Mouse (Mus musculus) limb, embryonic 12.5 days (tissue): ENCODE measurements at regions not wholly inside any gene's neighbourhood (a gene's known extent, or its start where the extent isn't known, plus 50 kb on each side); places are given as distances from the start of the nearest gene placed in this dataset.

Source experiments
- ATAC-seq: fragments of 200-750 bp; cut with Nextera tagmentation; 2 replicates; pipeline ENCODE4 v1.8.0; 2017; ENCODE audit warnings: low read depth, moderate TSS enrichment; ENCODE audit not compliant: insufficient number of reproducible peaks, insufficient read depth, low FRiP score, low TSS enrichment
- H3K27ac ChIP-seq: fragments of 300-500 bp; sonication (generic); 2 replicates; pipeline ENCODE4 v1.5.1; 2016; ENCODE audit warnings: mild to moderate bottlenecking, moderate library complexity
- H3K27me3 ChIP-seq: fragments of 300-500 bp; sonication (generic); 2 replicates; pipeline ENCODE4 v1.6.1; 2016; ENCODE audit warnings: mild to moderate bottlenecking, moderate library complexity
- H3K36me3 ChIP-seq: fragments of 300-500 bp; sonication (generic); 2 replicates; pipeline ENCODE4 v1.6.1; 2016; ENCODE audit warnings: mild to moderate bottlenecking, moderate library complexity
- H3K4me1 ChIP-seq: fragments of 300-500 bp; sonication (generic); replicated peaks from 2 replicates; pipeline ENCODE4 v1.6.1; 2016
- H3K4me2 ChIP-seq: fragments of 300-500 bp; sonication (generic); 2 replicates; pipeline ENCODE4 v1.6.1; 2016; ENCODE audit warnings: mild to moderate bottlenecking, moderate library complexity
- H3K4me3 ChIP-seq: fragments of 300-500 bp; sonication (generic); replicated peaks from 2 replicates; pipeline ENCODE4 v1.5.1; 2016; ENCODE audit warnings: mild to moderate bottlenecking
- H3K9ac ChIP-seq: fragments of 300-500 bp; sonication (generic); replicated peaks from 2 replicates; pipeline ENCODE4 v1.6.1; 2016; ENCODE audit warnings: mild to moderate bottlenecking, moderate library complexity
- H3K9me3 ChIP-seq: fragments of 300-500 bp; sonication (generic); 2 replicates; pipeline ENCODE4 v1.6.1; 2016; ENCODE audit warnings: mild to moderate bottlenecking, moderate library complexity
- WGBS: fragments of 180-500 bp; shearing (Covaris S2); methylation state at CpG from one replicate; pipeline ENCODE4 v1.1.7; 2016; 5-methylcytosine and 5-hydroxymethylcytosine counted together

- whole genome bisulfite sequencing: 69% methylated on average over 7 of the region's 7 CpGs
- Histone ChIP-seq H3K27me3 (no peaks in the 10 kb centered on the region), H3K9ac (no peak overlapping the region), H3K4me3 (no peak overlapping the region), H3K36me3 (no peaks in the 10 kb centered on the region), H3K9me3 (no peaks in the 10 kb centered on the region), H3K27ac (peak overlapping the region; percentile 75), H3K4me1 (peaks cover 64% of the 10 kb centered on the region), H3K4me2 (no peak overlapping the region)
- no peak for ATAC-seq
Observed at GRCm38 (mm10) chr12:79902761-79903160, 210.1 kb downstream of the Zfp36l1 start.

- WGBS: 68% methylated on average over 7 of the region's 7 CpGs
- no peaks in the 10 kb centered on the region for H3K9me3 ChIP-seq
- no peak overlapping the region for H3K4me3 ChIP-seq
- no peaks in the 10 kb centered on the region for H3K27me3 ChIP-seq
- H3K4me2 ChIP-seq: no peak overlapping the region
- H3K4me1 ChIP-seq: peaks cover 64% of the 10 kb centered on the region
- no peak overlapping the region for H3K9ac ChIP-seq
- no peaks in the 10 kb centered on the region for H3K36me3 ChIP-seq
- no peak for ATAC-seq
- peak overlapping the region; percentile 75 for H3K27ac ChIP-seq
Observed at GRCm38 (mm10) chr12:79902163-79902562, 210.7 kb downstream of the Zfp36l1 start.

GRCm38 (mm10) chr12:79898198-79898930, 214.4 kb downstream of the Zfp36l1 start:
- peaks cover 54% of the 10 kb centered on the region for H3K4me1 ChIP-seq
- H3K9me3 ChIP-seq: no peaks in the 10 kb centered on the region
- H3K36me3 ChIP-seq: no peaks in the 10 kb centered on the region
- H3K9ac ChIP-seq: no peak overlapping the region
- peak overlapping the region; percentile 20 for H3K4me2 ChIP-seq
- peak overlapping the region; percentile 72 for H3K27ac ChIP-seq
- no peak for ATAC-seq
- no peak overlapping the region for H3K4me3 ChIP-seq
- no peaks in the 10 kb centered on the region for H3K27me3 ChIP-seq
- WGBS: 9% methylated on average over 12 of the region's 12 CpGs

- peaks cover 43% of the 10 kb centered on the region for H3K4me1 ChIP-seq
- peak; percentile 33; the same call in 1 of the 2 replicates for ATAC-seq
- H3K27me3 ChIP-seq: no peaks in the 10 kb centered on the region
- no peak overlapping the region for H3K9ac ChIP-seq
- H3K36me3 ChIP-seq: no peaks in the 10 kb centered on the region
- H3K4me3 ChIP-seq: no peak overlapping the region
- no peaks in the 10 kb centered on the region for H3K9me3 ChIP-seq
- H3K4me2 ChIP-seq: no peak overlapping the region
- peak overlapping the region; percentile 50 for H3K27ac ChIP-seq
- WGBS: 25% methylated on average over 6 of the region's 6 CpGs
Observed at GRCm38 (mm10) chr12:79895975-79896374, 216.8 kb downstream of the Zfp36l1 start.

- H3K27me3 ChIP-seq: no peaks in the 10 kb centered on the region
- H3K4me1 ChIP-seq: peaks cover 49% of the 10 kb centered on the region
- no peaks in the 10 kb centered on the region for H3K36me3 ChIP-seq
- no peak overlapping the region for H3K27ac ChIP-seq
- no peak overlapping the region for H3K4me2 ChIP-seq
- no peak overlapping the region for H3K4me3 ChIP-seq
- H3K9ac ChIP-seq: no peak overlapping the region
- 32% methylated on average over 7 of the region's 7 CpGs for WGBS
- no peak for ATAC-seq
- H3K9me3 ChIP-seq: no peaks in the 10 kb centered on the region
Observed at GRCm38 (mm10) chr12:79895324-79895723, 217.5 kb downstream of the Zfp36l1 start.

GRCm38 (mm10) chr12:79892871-79893270, 219.9 kb downstream of the Zfp36l1 start:
- no peak overlapping the region for H3K4me2 ChIP-seq
- H3K4me1 ChIP-seq: peaks cover 39% of the 10 kb centered on the region
- ATAC-seq: no peak
- H3K36me3 ChIP-seq: no peaks in the 10 kb centered on the region
- no peaks in the 10 kb centered on the region for H3K9me3 ChIP-seq
- no peak overlapping the region for H3K4me3 ChIP-seq
- H3K27me3 ChIP-seq: no peaks in the 10 kb centered on the region
- no peak overlapping the region for H3K27ac ChIP-seq
- H3K9ac ChIP-seq: no peak overlapping the region
- WGBS: 90% methylated on average over 8 of the region's 8 CpGs

GRCm38 (mm10) chr12:79891942-79892341, 220.9 kb downstream of the Zfp36l1 start:
- Histone ChIP-seq H3K4me3 (no peak overlapping the region), H3K9ac (no peak overlapping the region), H3K27ac (no peak overlapping the region), H3K9me3 (no peaks in the 10 kb centered on the region), H3K27me3 (no peaks in the 10 kb centered on the region), H3K36me3 (no peaks in the 10 kb centered on the region), H3K4me1 (peaks cover 41% of the 10 kb centered on the region), H3K4me2 (no peak overlapping the region)
- 66% methylated on average over 4 of the region's 4 CpGs for WGBS
- no peak for ATAC-seq

GRCm38 (mm10) chr12:79890887-79891286, 221.9 kb downstream of the Zfp36l1 start:
- 10% methylated on average over 4 of the region's 4 CpGs for WGBS
- peaks cover 44% of the 10 kb centered on the region for H3K4me1 ChIP-seq
- no peaks in the 10 kb centered on the region for H3K36me3 ChIP-seq
- H3K9ac ChIP-seq: no peak overlapping the region; the same call in 1 of the 2 replicates
- H3K9me3 ChIP-seq: no peaks in the 10 kb centered on the region
- no peak for ATAC-seq
- no peak overlapping the region for H3K4me3 ChIP-seq
- H3K27ac ChIP-seq: peak overlapping the region; percentile 46
- no peaks in the 10 kb centered on the region for H3K27me3 ChIP-seq
- no peak overlapping the region for H3K4me2 ChIP-seq

- Histone ChIP-seq H3K9ac (no peak overlapping the region), H3K4me1 (peaks cover 43% of the 10 kb centered on the region), H3K36me3 (no peaks in the 10 kb centered on the region), H3K9me3 (no peaks in the 10 kb centered on the region), H3K27ac (peak overlapping the region; percentile 46), H3K4me3 (no peak overlapping the region), H3K27me3 (no peaks in the 10 kb centered on the region), H3K4me2 (no peak overlapping the region)
- no peak for ATAC-seq
- WGBS: 89% methylated on average over 7 of the region's 7 CpGs
Observed at GRCm38 (mm10) chr12:79890291-79890690, 222.5 kb downstream of the Zfp36l1 start.

GRCm38 (mm10) chr12:79888812-79889211, 224.0 kb downstream of the Zfp36l1 start:
- ATAC-seq: no peak
- Histone ChIP-seq H3K27ac (no peak overlapping the region), H3K4me3 (no peak overlapping the region), H3K36me3 (no peaks in the 10 kb centered on the region), H3K27me3 (no peaks in the 10 kb centered on the region), H3K4me2 (no peak overlapping the region), H3K9ac (no peak overlapping the region), H3K9me3 (no peaks in the 10 kb centered on the region), H3K4me1 (peaks cover 36% of the 10 kb centered on the region)
- 86% methylated on average over 4 of the region's 4 CpGs for WGBS

- no peak for ATAC-seq
- H3K4me1 ChIP-seq: peaks cover 36% of the 10 kb centered on the region
- H3K36me3 ChIP-seq: no peaks in the 10 kb centered on the region
- peak overlapping the region; percentile 60; the same call in 1 of the 2 replicates for H3K27ac ChIP-seq
- WGBS: 87% methylated on average over 4 of the region's 4 CpGs
- no peak overlapping the region for H3K9ac ChIP-seq
- no peaks in the 10 kb centered on the region for H3K27me3 ChIP-seq
- H3K4me2 ChIP-seq: no peak overlapping the region
- H3K4me3 ChIP-seq: no peak overlapping the region
- no peaks in the 10 kb centered on the region for H3K9me3 ChIP-seq
Observed at GRCm38 (mm10) chr12:79888086-79888485, 224.7 kb downstream of the Zfp36l1 start.
